ENCODE assay signal across 35 mouse cellular contexts in genomic region chr2:152608719-152609118, GRCm38 (mm10). TPM values are rescaled to one million over a fixed set of nuclear protein-coding genes. Genes with fewer than 3 reads are reported as not detected.
DNase-seq lines count a peak whose midpoint lies in the region; ATAC-seq and TF ChIP-seq lines count a peak whose summit lies in the region.
"Had no signal": no experiment of that assay in that cellular context is flagged by ENCODE, and none has a peak within 500 bp of the region (broad histone marks: within the 10 kb centered on the region; RNA-seq: fewer than 3 reads in every experiment).

No protein-coding gene starts in this region.

- TF ChIP-seq RAD21 in MEL (IDR thresholded peaks at IDR 0.05; ENCODE audit: low read depth, low read length): no peak

- no peak for TF ChIP-seq EP300 in MEL (IDR thresholded peaks at IDR 0.05; ENCODE audit: low read depth in 1 of 2, low read length in 2 of 2)
- no peak for TF ChIP-seq EP300 in stomach, postnatal 0 days (optimal IDR thresholded peaks at IDR 0.05)

- TF ChIP-seq POLR2A in MEL (IDR thresholded peaks at IDR 0.05; ENCODE audit: control insufficient read depth in 1 of 2, insufficient read depth in 1 of 2, low read depth in 1 of 2, low read length in 2 of 2, poor library complexity in 1 of 2): no peak

- no peaks in the 10 kb centered on the region for H3K27me3 ChIP-seq in kidney, embryonic 16.5 days (ENCODE audit: insufficient read depth, low read length)
- no peaks in the 10 kb centered on the region for H3K27me3 ChIP-seq in kidney, embryonic 14.5 days (ENCODE audit: control insufficient read depth, insufficient read depth, low read length)
- no peaks in the 10 kb centered on the region for H3K27me3 ChIP-seq in midbrain, embryonic 11.5 days (ENCODE audit: control insufficient read depth, insufficient read depth, low read length)
- no peaks in the 10 kb centered on the region for H3K27me3 ChIP-seq in midbrain, embryonic 10.5 days (ENCODE audit: low read depth, poor library complexity, severe bottlenecking)
- H3K27me3 ChIP-seq in MEL (ENCODE audit: control insufficient read depth in 1 of 2, insufficient read depth in 2 of 2, low read length in 2 of 2): peaks cover 0 to 1% of the 10 kb centered on the region in 2 experiments; a peak in 2 of 4 replicates
- no peaks in the 10 kb centered on the region for H3K27me3 ChIP-seq in stomach, postnatal 0 days (ENCODE audit: control insufficient read depth, insufficient read depth, low read length)
- H3K27me3 ChIP-seq: heart, embryonic 15.5 days; limb, embryonic 13.5 days; neural tube, embryonic 13.5 days had no signal

- DNase-seq in midbrain, embryonic 11.5 days (ENCODE audit: low spot score, missing footprints): peak; percentile 72
- no peak for DNase-seq in midbrain, embryonic 10.5 days (ENCODE audit: low spot score)
- peak; percentile 10 for DNase-seq in MEL (ENCODE audit: low read depth, low spot score)
- DNase-seq in stomach, postnatal 0 days (ENCODE audit: low spot score): no peak
- no peak for DNase-seq in urinary bladder, postnatal 36 days (ENCODE audit: low spot score in 2 of 2)
- DNase-seq: adrenal gland, postnatal 10 days; cerebellum, adult 8-10 months; cerebellum, postnatal 36 days; gastrocnemius, postnatal 25 days; heart, adult 11 months; heart, postnatal 4 days; kidney, adult 8-10 months; kidney, postnatal 4 days; layer of hippocampus, adult 9-11 months; lung, adult 18-20 months; lung, postnatal 14 days; right cerebral cortex, postnatal 4 days; thymus, adult 2 months; thymus, postnatal 36 days had no signal

- no peak overlapping the region for H3K9ac ChIP-seq in kidney, embryonic 16.5 days (replicated peaks; ENCODE audit: low read length)
- no peak overlapping the region for H3K9ac ChIP-seq in kidney, embryonic 14.5 days (ENCODE audit: low read depth, low read length)
- H3K9ac ChIP-seq in midbrain, embryonic 11.5 days (ENCODE audit: low read length): no peak overlapping the region
- no peak overlapping the region for H3K9ac ChIP-seq in MEL (ENCODE audit: control insufficient read depth, low read depth, low read length, poor library complexity, severe bottlenecking)
- no peak overlapping the region for H3K9ac ChIP-seq in stomach, postnatal 0 days (ENCODE audit: low read length)
- H3K9ac ChIP-seq: heart, embryonic 15.5 days; hindbrain, embryonic 14.5 days; limb, embryonic 13.5 days; neural tube, embryonic 13.5 days had no signal

- no peak overlapping the region for H3K4me3 ChIP-seq in kidney, embryonic 16.5 days (ENCODE audit: low read length)
- no peak overlapping the region for H3K4me3 ChIP-seq in kidney, embryonic 14.5 days (ENCODE audit: low read length)
- no peak overlapping the region for H3K4me3 ChIP-seq in midbrain, embryonic 11.5 days (ENCODE audit: low read depth, low read length)
- H3K4me3 ChIP-seq in midbrain, embryonic 10.5 days: no peak overlapping the region
- no peak overlapping the region for H3K4me3 ChIP-seq in MEL (ENCODE audit: control insufficient read depth in 1 of 2, insufficient read depth in 1 of 2, low read depth in 2 of 2, low read length in 2 of 2)
- no peak overlapping the region for H3K4me3 ChIP-seq in stomach, postnatal 0 days (ENCODE audit: low read depth, low read length)
- H3K4me3 ChIP-seq: heart, embryonic 10.5 days; heart, embryonic 15.5 days; limb, embryonic 13.5 days; neural tube, embryonic 13.5 days had no signal

- H3K27ac ChIP-seq in kidney, embryonic 16.5 days (ENCODE audit: low read length): peak overlapping the region; percentile 60
- no peak overlapping the region for H3K27ac ChIP-seq in kidney, embryonic 14.5 days (ENCODE audit: low read depth, low read length)
- no peak overlapping the region for H3K27ac ChIP-seq in midbrain, embryonic 11.5 days (ENCODE audit: low read depth, low read length)
- H3K27ac ChIP-seq in midbrain, embryonic 10.5 days (replicated peaks): no peak overlapping the region
- H3K27ac ChIP-seq in MEL (ENCODE audit: control insufficient read depth, low read depth, low read length): no peak overlapping the region
- H3K27ac ChIP-seq in stomach, postnatal 0 days (replicated peaks): no peak overlapping the region
- H3K27ac ChIP-seq: heart, embryonic 10.5 days; heart, embryonic 15.5 days; hindbrain, embryonic 14.5 days; limb, embryonic 13.5 days; neural tube, embryonic 13.5 days had no signal

- H3K79me2 ChIP-seq in MEL (ENCODE audit: control insufficient read depth, insufficient read depth, low read length, poor library complexity): no peaks in the 10 kb centered on the region

- no peak overlapping the region for H3K4me2 ChIP-seq in kidney, embryonic 16.5 days (replicated peaks; ENCODE audit: low read depth, low read length)
- no peak overlapping the region for H3K4me2 ChIP-seq in kidney, embryonic 14.5 days (replicated peaks; ENCODE audit: low read depth, low read length)
- no peak overlapping the region for H3K4me2 ChIP-seq in midbrain, embryonic 11.5 days
- no peak overlapping the region for H3K4me2 ChIP-seq in stomach, postnatal 0 days (replicated peaks; ENCODE audit: low read depth)
- H3K4me2 ChIP-seq: heart, embryonic 15.5 days; hindbrain, embryonic 14.5 days; limb, embryonic 13.5 days; liver, embryonic 11.5 days; neural tube, embryonic 13.5 days had no signal

- ATAC-seq in kidney, embryonic 16.5 days (ENCODE audit: low FRiP score, low TSS enrichment): no peak
- ATAC-seq in kidney, embryonic 14.5 days (ENCODE audit: low FRiP score, low TSS enrichment): no peak
- ATAC-seq in midbrain, embryonic 11.5 days (ENCODE audit: low FRiP score): no peak
- ATAC-seq in stomach, postnatal 0 days (ENCODE audit: low FRiP score, low TSS enrichment): no peak
- ATAC-seq: forebrain, embryonic 14.5 days; inflammation-experienced regulatory T-cells, adult 6 months had no signal

- peaks cover 18% of the 10 kb centered on the region for H3K4me1 ChIP-seq in kidney, embryonic 16.5 days (ENCODE audit: insufficient read depth, low read length)
- peaks cover 19% of the 10 kb centered on the region for H3K4me1 ChIP-seq in kidney, embryonic 14.5 days (ENCODE audit: control insufficient read depth, insufficient read depth, low read length)
- no peaks in the 10 kb centered on the region for H3K4me1 ChIP-seq in midbrain, embryonic 11.5 days (ENCODE audit: control insufficient read depth, insufficient read depth, low read length)
- peaks cover 10% of the 10 kb centered on the region for H3K4me1 ChIP-seq in midbrain, embryonic 10.5 days
- no peaks in the 10 kb centered on the region for H3K4me1 ChIP-seq in MEL (ENCODE audit: control insufficient read depth in 1 of 2, insufficient read depth in 2 of 2, low read length in 2 of 2)
- no peaks in the 10 kb centered on the region for H3K4me1 ChIP-seq in stomach, postnatal 0 days (replicated peaks; ENCODE audit: control insufficient read depth, insufficient read depth)
- H3K4me1 ChIP-seq: heart, embryonic 15.5 days; limb, embryonic 13.5 days; neural tube, embryonic 13.5 days had no signal

- no peaks in the 10 kb centered on the region for H3K9me3 ChIP-seq in kidney, embryonic 16.5 days (ENCODE audit: low read length)
- H3K9me3 ChIP-seq in kidney, embryonic 14.5 days (ENCODE audit: control insufficient read depth, low read length): no peaks in the 10 kb centered on the region
- H3K9me3 ChIP-seq in midbrain, embryonic 11.5 days (ENCODE audit: control insufficient read depth, low read length): no peaks in the 10 kb centered on the region
- H3K9me3 ChIP-seq in midbrain, embryonic 10.5 days (replicated peaks): no peaks in the 10 kb centered on the region
- H3K9me3 ChIP-seq in MEL (replicated peaks; ENCODE audit: insufficient read depth, low read length): no peaks in the 10 kb centered on the region
- no peaks in the 10 kb centered on the region for H3K9me3 ChIP-seq in stomach, postnatal 0 days (ENCODE audit: control insufficient read depth, low read length)
- H3K9me3 ChIP-seq: heart, embryonic 10.5 days; heart, embryonic 15.5 days; limb, embryonic 13.5 days had no signal

- TF ChIP-seq CTCF in MEL (IDR thresholded peaks at IDR 0.05 in 2 of 3, conservative IDR thresholded peaks at IDR 0.05 in 1 of 3; ENCODE audit: control insufficient read depth in 1 of 3, insufficient read depth in 1 of 3, low read depth in 2 of 3, low read length in 3 of 3, poor library complexity in 1 of 3, severe bottlenecking in 1 of 3): peak in 2 of 3 experiments; percentile 9 to 21; a peak in 1 of 6 replicates
- peak; percentile 20; the same call in 1 of the 2 replicates for TF ChIP-seq CTCF in stomach, postnatal 0 days (IDR thresholded peaks at IDR 0.05; ENCODE audit: low read depth)

- no peaks in the 10 kb centered on the region for H3K36me3 ChIP-seq in kidney, embryonic 16.5 days (ENCODE audit: insufficient read depth, low read length)
- H3K36me3 ChIP-seq in kidney, embryonic 14.5 days (ENCODE audit: control insufficient read depth, insufficient read depth, low read length): no peaks in the 10 kb centered on the region
- no peaks in the 10 kb centered on the region for H3K36me3 ChIP-seq in midbrain, embryonic 11.5 days (ENCODE audit: control insufficient read depth, insufficient read depth, low read length)
- no peaks in the 10 kb centered on the region for H3K36me3 ChIP-seq in midbrain, embryonic 10.5 days
- no peaks in the 10 kb centered on the region for H3K36me3 ChIP-seq in MEL (ENCODE audit: control insufficient read depth in 1 of 2, insufficient read depth in 2 of 2, low read length in 2 of 2)
- no peaks in the 10 kb centered on the region for H3K36me3 ChIP-seq in stomach, postnatal 0 days (ENCODE audit: control insufficient read depth, insufficient read depth, low read length)
- H3K36me3 ChIP-seq: heart, embryonic 10.5 days; heart, embryonic 15.5 days; limb, embryonic 13.5 days; neural tube, embryonic 13.5 days had no signal

- WGBS in kidney, embryonic 16.5 days: 89% methylated on average over 1 of the region's 1 CpGs
- WGBS in kidney, embryonic 14.5 days: 100% methylated on average over 1 of the region's 1 CpGs
- 89% methylated on average over 1 of the region's 1 CpGs for whole genome bisulfite sequencing in midbrain, embryonic 11.5 days
- 92% methylated on average over 1 of the region's 1 CpGs for WGBS in midbrain, embryonic 10.5 days
- 100% methylated on average over 1 of the region's 1 CpGs for WGBS in stomach, postnatal 0 days

RNA-seq across cellular contexts. Expression of gene Defb36, which starts 4.6 kb away (rescaled TPM):
- 0.51 and 0.86 TPM in 2 replicates for polyA plus RNA-seq in kidney, embryonic 16.5 days (2015; fragmentation: Nextera tagmentation; extraction: Ambion mirVana)
- 1.1 TPM in 2 replicates for polyA plus RNA-seq in kidney, embryonic 14.5 days (2014; fragmentation: Nextera tagmentation; extraction: Ambion mirVana)
- not detected in 2 replicates for polyA plus RNA-seq in midbrain, embryonic 11.5 days (2014; fragmentation: Nextera tagmentation; extraction: Ambion mirVana)
- not detected in 2 replicates for polyA plus RNA-seq in midbrain, embryonic 10.5 days (2016; fragmentation: Nextera tagmentation; extraction: Ambion mirVana)
- not detected in 2 replicates for total RNA-seq in MEL (2012; rRNA removed)
- not detected for polyA plus RNA-seq in MEL (2012; ENCODE audit: insufficient read depth in 1 of 2, insufficient read length in 2 of 2, low read depth in 1 of 2, low replicate concordance in 2 of 2, missing spikeins in 1 of 2)
- polyA plus RNA-seq in stomach, postnatal 0 days (2015; fragmentation: Nextera tagmentation; extraction: Ambion mirVana): 0.23 TPM in 1 of 2 replicates, not detected in the other
- total RNA-seq: gastrocnemius, adult 18-20 months; gastrocnemius, postnatal 25 days; heart, postnatal 4 days; left cerebral cortex, postnatal 14 days had no signal
- polyA plus RNA-seq: C2C12; embryonic facial prominence, embryonic 11.5 days; forebrain, embryonic 14.5 days; frontal cortex, adult 2 months; heart, embryonic 10.5 days; heart, embryonic 15.5 days; hindbrain, embryonic 14.5 days; inflammation-experienced regulatory T-cells, adult 6 months; limb, embryonic 13.5 days; liver, embryonic 11.5 days; neural tube, embryonic 13.5 days; spleen, adult 2 months; thymus, adult 2 months had no signal

RNA-seq across cellular contexts. Expression of gene Defb45, which starts 9.5 kb away (rescaled TPM):
- polyA plus RNA-seq in kidney, embryonic 16.5 days (2015; fragmentation: Nextera tagmentation; extraction: Ambion mirVana): not detected in 2 replicates
- not detected in 2 replicates for polyA plus RNA-seq in kidney, embryonic 14.5 days (2014; fragmentation: Nextera tagmentation; extraction: Ambion mirVana)
- polyA plus RNA-seq in midbrain, embryonic 11.5 days (2014; fragmentation: Nextera tagmentation; extraction: Ambion mirVana): not detected in 2 replicates
- not detected in 2 replicates for polyA plus RNA-seq in midbrain, embryonic 10.5 days (2016; fragmentation: Nextera tagmentation; extraction: Ambion mirVana)
- total RNA-seq in MEL (2012; rRNA removed): not detected in 2 replicates
- polyA plus RNA-seq in MEL (2012; ENCODE audit: insufficient read depth in 1 of 2, insufficient read length in 2 of 2, low read depth in 1 of 2, low replicate concordance in 2 of 2, missing spikeins in 1 of 2): not detected
- not detected in 2 replicates for polyA plus RNA-seq in stomach, postnatal 0 days (2015; fragmentation: Nextera tagmentation; extraction: Ambion mirVana)
- total RNA-seq: adrenal gland, postnatal 10 days; gastrocnemius, adult 18-20 months; gastrocnemius, postnatal 25 days; heart, postnatal 4 days; left cerebral cortex, postnatal 14 days had no signal
- polyA plus RNA-seq: C2C12; embryonic facial prominence, embryonic 11.5 days; forebrain, embryonic 14.5 days; frontal cortex, adult 2 months; heart, embryonic 10.5 days; heart, embryonic 15.5 days; hindbrain, embryonic 14.5 days; inflammation-experienced regulatory T-cells, adult 6 months; limb, embryonic 13.5 days; liver, embryonic 11.5 days; neural tube, embryonic 13.5 days; spleen, adult 2 months; thymus, adult 2 months had no signal

RNA-seq across cellular contexts. Expression of gene Defb25, which starts 14.1 kb away (rescaled TPM):
- polyA plus RNA-seq in kidney, embryonic 16.5 days (2015; fragmentation: Nextera tagmentation; extraction: Ambion mirVana): 24.4 and 31.8 TPM in 2 replicates
- 28.2 and 37.2 TPM in 2 replicates for polyA plus RNA-seq in kidney, embryonic 14.5 days (2014; fragmentation: Nextera tagmentation; extraction: Ambion mirVana)
- polyA plus RNA-seq in midbrain, embryonic 11.5 days (2014; fragmentation: Nextera tagmentation; extraction: Ambion mirVana): not detected in 2 replicates
- polyA plus RNA-seq in midbrain, embryonic 10.5 days (2016; fragmentation: Nextera tagmentation; extraction: Ambion mirVana): not detected in 2 replicates
- total RNA-seq in MEL (2012; rRNA removed): not detected in 2 replicates
- polyA plus RNA-seq in MEL (2012; ENCODE audit: insufficient read depth in 1 of 2, insufficient read length in 2 of 2, low read depth in 1 of 2, low replicate concordance in 2 of 2, missing spikeins in 1 of 2): not detected
- polyA plus RNA-seq in stomach, postnatal 0 days (2015; fragmentation: Nextera tagmentation; extraction: Ambion mirVana): 0.73 and 1.7 TPM in 2 replicates
- total RNA-seq: adrenal gland, postnatal 10 days; gastrocnemius, adult 18-20 months; gastrocnemius, postnatal 25 days; heart, postnatal 4 days; left cerebral cortex, postnatal 14 days had no signal
- polyA plus RNA-seq: embryonic facial prominence, embryonic 11.5 days; forebrain, embryonic 14.5 days; frontal cortex, adult 2 months; heart, embryonic 10.5 days; hindbrain, embryonic 14.5 days; liver, embryonic 11.5 days; neural tube, embryonic 13.5 days had no signal

RNA-seq across cellular contexts. Expression of gene Rem1, which starts 18.0 kb away (rescaled TPM):
- polyA plus RNA-seq in kidney, embryonic 16.5 days (2015; fragmentation: Nextera tagmentation; extraction: Ambion mirVana): 59.1 and 62.6 TPM in 2 replicates
- polyA plus RNA-seq in kidney, embryonic 14.5 days (2014; fragmentation: Nextera tagmentation; extraction: Ambion mirVana): 46.9 and 61.8 TPM in 2 replicates
- 0.18 and 0.22 TPM in 2 replicates for polyA plus RNA-seq in midbrain, embryonic 11.5 days (2014; fragmentation: Nextera tagmentation; extraction: Ambion mirVana)
- 0.26 and 0.33 TPM in 2 replicates for polyA plus RNA-seq in midbrain, embryonic 10.5 days (2016; fragmentation: Nextera tagmentation; extraction: Ambion mirVana)
- not detected in 2 replicates for total RNA-seq in MEL (2012; rRNA removed)
- not detected for polyA plus RNA-seq in MEL (2012; ENCODE audit: insufficient read depth in 1 of 2, insufficient read length in 2 of 2, low read depth in 1 of 2, low replicate concordance in 2 of 2, missing spikeins in 1 of 2)
- 17.2 and 19.7 TPM in 2 replicates for polyA plus RNA-seq in stomach, postnatal 0 days (2015; fragmentation: Nextera tagmentation; extraction: Ambion mirVana)
- polyA plus RNA-seq: inflammation-experienced regulatory T-cells, adult 6 months had no signal

RNA-seq across cellular contexts. Expression of gene Defb19, which starts 28.6 kb away (rescaled TPM):
- polyA plus RNA-seq in kidney, embryonic 16.5 days (2015; fragmentation: Nextera tagmentation; extraction: Ambion mirVana): 10.1 and 14.1 TPM in 2 replicates
- not detected in 2 replicates for polyA plus RNA-seq in kidney, embryonic 14.5 days (2014; fragmentation: Nextera tagmentation; extraction: Ambion mirVana)
- polyA plus RNA-seq in midbrain, embryonic 11.5 days (2014; fragmentation: Nextera tagmentation; extraction: Ambion mirVana): not detected in 2 replicates
- not detected in 2 replicates for polyA plus RNA-seq in midbrain, embryonic 10.5 days (2016; fragmentation: Nextera tagmentation; extraction: Ambion mirVana)
- total RNA-seq in MEL (2012; rRNA removed): not detected in 2 replicates
- polyA plus RNA-seq in MEL (2012; ENCODE audit: insufficient read depth in 1 of 2, insufficient read length in 2 of 2, low read depth in 1 of 2, low replicate concordance in 2 of 2, missing spikeins in 1 of 2): not detected
- not detected in 2 replicates for polyA plus RNA-seq in stomach, postnatal 0 days (2015; fragmentation: Nextera tagmentation; extraction: Ambion mirVana)
- total RNA-seq: gastrocnemius, adult 18-20 months; gastrocnemius, postnatal 25 days; heart, postnatal 4 days; left cerebral cortex, postnatal 14 days had no signal
- polyA plus RNA-seq: C2C12; embryonic facial prominence, embryonic 11.5 days; forebrain, embryonic 14.5 days; frontal cortex, adult 2 months; hindbrain, embryonic 14.5 days; inflammation-experienced regulatory T-cells, adult 6 months; limb, embryonic 13.5 days; liver, embryonic 11.5 days; neural tube, embryonic 13.5 days; spleen, adult 2 months had no signal

Comparison
In these comparisons a context has a peak if more than half of its experiments do, and no peak if none do; other contexts are left out.
1. DNase-seq: peak in midbrain, embryonic 11.5 days (single experiment) and MEL (single experiment); none in midbrain, embryonic 10.5 days (single experiment), stomach, postnatal 0 days (single experiment) and urinary bladder, postnatal 36 days (0 of 2).